Mouse (Mus musculus): ENCODE data around the gene Tmem28.
A peak's percentile ranks its signal among the peaks of the same experiment; 100 is the strongest.

Gene Tmem28

GRCm38 (mm10) chrX:99820790-99821395 is at the start of gene Tmem28:
TSS of gene Tmem28 (plus strand) at chrX:99821021.
- DNase-seq (ENCODE audit: low spot score): no peak

- no peak for DNase-seq (ENCODE audit: low spot score)
Measured at GRCm38 (mm10) chrX:99780308-99780707, 40.5 kb upstream of the Tmem28 start.

- DNase-seq (ENCODE audit: low spot score): no peak
Measured at GRCm38 (mm10) chrX:99808375-99808774, 12.4 kb upstream of the Tmem28 start.

GRCm38 (mm10) chrX:99819395-99819935 is 1.4 kb upstream of the Tmem28 start:
- peak; percentile 27 for DNase-seq (ENCODE audit: low spot score)

GRCm38 (mm10) chrX:99819936-99820789 is 658 bp upstream of the Tmem28 start:
- DNase-seq (ENCODE audit: low spot score): no peak

- DNase-seq (ENCODE audit: low spot score): no peak
Measured at GRCm38 (mm10) chrX:99842090-99842489, 21.3 kb downstream of the Tmem28 start.

- peak; percentile 58 for DNase-seq (ENCODE audit: low spot score)
Measured at GRCm38 (mm10) chrX:99853261-99853741, 32.5 kb downstream of the Tmem28 start.

- DNase-seq (ENCODE audit: low spot score): no peak
Measured at GRCm38 (mm10) chrX:99853834-99854233, 33.0 kb downstream of the Tmem28 start.

GRCm38 (mm10) chrX:99872228-99872627 is 51.4 kb downstream of the Tmem28 start:
- no peak for DNase-seq (ENCODE audit: low spot score)

GRCm38 (mm10) chrX:99872632-99873201 is 51.9 kb downstream of the Tmem28 start:
- DNase-seq (ENCODE audit: low spot score): no peak

- no peak for DNase-seq (ENCODE audit: low spot score)
Measured at GRCm38 (mm10) chrX:99873259-99873919, 52.6 kb downstream of the Tmem28 start.

GRCm38 (mm10) chrX:99873920-99874296 is 53.1 kb downstream of the Tmem28 start:
- no peak for DNase-seq (ENCODE audit: low spot score)

GRCm38 (mm10) chrX:99876781-99877180 is 56.0 kb downstream of the Tmem28 start:
- DNase-seq (ENCODE audit: low spot score): no peak

- DNase-seq (ENCODE audit: low spot score): no peak
Measured at GRCm38 (mm10) chrX:99883396-99883795, 62.6 kb downstream of the Tmem28 start.
